7 mouse cellular contexts compared by ENCODE assay signal in the genomic region with DNA sequence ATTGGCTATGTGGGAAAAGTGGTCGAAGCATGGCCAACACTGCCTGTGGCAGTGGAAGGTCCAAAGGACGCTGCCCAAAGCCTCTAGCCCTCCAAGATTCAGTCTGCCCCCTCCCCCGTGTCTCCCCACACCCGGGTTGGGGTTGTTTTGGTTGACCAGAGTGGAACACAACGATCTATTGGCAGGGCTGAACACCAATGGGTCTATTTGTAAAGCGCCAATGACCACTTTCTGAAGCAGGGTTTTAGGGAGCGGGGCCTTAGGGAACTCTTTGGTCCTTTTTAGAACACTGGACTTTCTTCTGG. TPM values are rescaled to one million over a fixed set of nuclear protein-coding genes. Genes with fewer than 3 reads are reported as not detected.
DNase-seq lines count a peak whose midpoint lies in the region; ATAC-seq lines count a peak whose summit lies in the region.

No protein-coding gene starts in this region.

- H3K4me1 ChIP-seq in lung, embryonic 15.5 days: peaks cover 25% of the 10 kb centered on the region
- H3K4me1 ChIP-seq in heart, embryonic 13.5 days: peaks cover 39% of the 10 kb centered on the region
- peaks cover 54% of the 10 kb centered on the region for H3K4me1 ChIP-seq in limb, embryonic 10.5 days
- peaks cover 28% of the 10 kb centered on the region for H3K4me1 ChIP-seq in neural tube, embryonic 13.5 days (replicated peaks)

- peak overlapping the region; percentile 93 for H3K4me2 ChIP-seq in lung, embryonic 15.5 days
- peak overlapping the region; percentile 91 for H3K4me2 ChIP-seq in heart, embryonic 13.5 days
- H3K4me2 ChIP-seq in neural tube, embryonic 13.5 days: peak overlapping the region; percentile 88

- ATAC-seq in lung, embryonic 15.5 days (ENCODE audit: borderline replicate concordance, extremely low read depth, low FRiP score, low TSS enrichment): no peak
- ATAC-seq in heart, embryonic 13.5 days (ENCODE audit: extremely low read depth, insufficient number of reproducible peaks, low FRiP score, low TSS enrichment): no peak
- ATAC-seq in neural tube, embryonic 13.5 days (ENCODE audit: low read depth): no peak

- no peaks in the 10 kb centered on the region for H3K9me3 ChIP-seq in lung, embryonic 15.5 days
- H3K9me3 ChIP-seq in heart, embryonic 13.5 days: no peaks in the 10 kb centered on the region
- H3K9me3 ChIP-seq in limb, embryonic 10.5 days (replicated peaks): no peaks in the 10 kb centered on the region
- H3K9me3 ChIP-seq in neural tube, embryonic 13.5 days: no peaks in the 10 kb centered on the region

- H3K36me3 ChIP-seq in lung, embryonic 15.5 days: no peaks in the 10 kb centered on the region
- peaks cover 10% of the 10 kb centered on the region for H3K36me3 ChIP-seq in heart, embryonic 13.5 days
- H3K36me3 ChIP-seq in limb, embryonic 10.5 days: peaks cover 12% of the 10 kb centered on the region
- H3K36me3 ChIP-seq in neural tube, embryonic 13.5 days: no peaks in the 10 kb centered on the region

- WGBS in lung, embryonic 15.5 days: 27% methylated on average over 7 of the region's 7 CpGs
- 15% methylated on average over 7 of the region's 7 CpGs for WGBS in heart, embryonic 13.5 days
- 13% methylated on average over 7 of the region's 7 CpGs for WGBS in limb, embryonic 10.5 days
- WGBS in neural tube, embryonic 13.5 days: 12% methylated on average over 7 of the region's 7 CpGs

- DNase-seq in lung, postnatal 14 days: no peak
- DNase-seq in limb, embryonic 10.5 days (ENCODE audit: low spot score): peak; percentile 63
- no peak for DNase-seq in cerebellum, postnatal 36 days
- no peak for DNase-seq in urinary bladder, postnatal 36 days (ENCODE audit: low spot score in 2 of 2)

- no peak overlapping the region for H3K4me3 ChIP-seq in lung, embryonic 15.5 days
- peak overlapping the region; percentile 83 for H3K4me3 ChIP-seq in heart, embryonic 13.5 days
- H3K4me3 ChIP-seq in limb, embryonic 10.5 days: peak overlapping the region; percentile 79
- H3K4me3 ChIP-seq in neural tube, embryonic 13.5 days: no peak overlapping the region

- H3K27me3 ChIP-seq in lung, embryonic 15.5 days: peaks cover 49% of the 10 kb centered on the region; the same call in 1 of the 2 replicates
- H3K27me3 ChIP-seq in heart, embryonic 13.5 days (replicated peaks): peaks cover 67% of the 10 kb centered on the region
- H3K27me3 ChIP-seq in limb, embryonic 10.5 days (ENCODE audit: low read depth, poor library complexity, severe bottlenecking): peaks cover 78% of the 10 kb centered on the region
- H3K27me3 ChIP-seq in neural tube, embryonic 13.5 days: peaks cover 76% of the 10 kb centered on the region

- no peak overlapping the region for H3K9ac ChIP-seq in lung, embryonic 15.5 days
- no peak overlapping the region for H3K9ac ChIP-seq in heart, embryonic 13.5 days
- H3K9ac ChIP-seq in neural tube, embryonic 13.5 days: no peak overlapping the region

- no peak overlapping the region for H3K27ac ChIP-seq in lung, embryonic 15.5 days
- no peak overlapping the region for H3K27ac ChIP-seq in heart, embryonic 13.5 days (replicated peaks)
- H3K27ac ChIP-seq in limb, embryonic 10.5 days: peak overlapping the region; percentile 91
- H3K27ac ChIP-seq in neural tube, embryonic 13.5 days (replicated peaks): no peak overlapping the region

RNA-seq across cellular contexts. Expression of gene Cxcl12, which starts 1.0 kb away (rescaled TPM):
- 112 and 113 TPM in 2 replicates for polyA plus RNA-seq in lung, embryonic 15.5 days (2015; fragmentation: Nextera tagmentation; extraction: Ambion mirVana)
- 184 and 188 TPM in 2 replicates for polyA plus RNA-seq in heart, embryonic 13.5 days (2015; fragmentation: Nextera tagmentation; extraction: Ambion mirVana)
- 44.7 and 74.6 TPM in 2 replicates for polyA plus RNA-seq in limb, embryonic 10.5 days (2016; fragmentation: Nextera tagmentation; extraction: Ambion mirVana)
- 54.5 and 64.0 TPM in 2 replicates for polyA plus RNA-seq in neural tube, embryonic 13.5 days (2015; fragmentation: Nextera tagmentation; extraction: Ambion mirVana)

Comparison
In these comparisons a context has a peak if more than half of its experiments do, and no peak if none do; other contexts are left out.
1. H3K4me3 ChIP-seq: peak in heart, embryonic 13.5 days (single experiment) and limb, embryonic 10.5 days (single experiment); none in lung, embryonic 15.5 days (single experiment) and neural tube, embryonic 13.5 days (single experiment).
2. Peak in every context shown above with its lines, with median percentiles within 50 percentile points of each other: H3K4me2 ChIP-seq.